Mouse (Mus musculus) small intestine, adult 2 months (tissue): ENCODE results near the gene Socs3. TPM values are rescaled to one million over a fixed set of nuclear protein-coding genes. Genes with fewer than 3 reads are reported as not detected.

Source experiments
- H3K27ac ChIP-seq: fragments of 200-500 bp; 2 replicates; pipeline ENCODE4 v1.5.1; 2012; ENCODE audit warnings: low read depth, low read length, control low read depth, inconsistent platforms; ENCODE audit not compliant: insufficient read depth
- H3K27me3 ChIP-seq: fragments of 200-500 bp; 2 replicates; pipeline ENCODE4 v1.6.1; 2012; ENCODE audit warnings: mild to moderate bottlenecking, moderate library complexity, low read length, inconsistent platforms; ENCODE audit not compliant: control insufficient read depth, insufficient read depth
- H3K36me3 ChIP-seq: fragments of 200-500 bp; 2 replicates; pipeline ENCODE4 v1.6.1; 2012; ENCODE audit warnings: mild to moderate bottlenecking, low read length, control low read depth, inconsistent platforms; ENCODE audit not compliant: control insufficient read depth, insufficient read depth
- H3K4me1 ChIP-seq: fragments of 200-500 bp; 2 replicates; pipeline ENCODE4 v1.6.1; 2012; ENCODE audit warnings: low read length, inconsistent platforms, mixed read lengths; ENCODE audit not compliant: control insufficient read depth, insufficient read depth, insufficient read length
- H3K4me3 ChIP-seq: fragments of 200-500 bp; 2 replicates; pipeline ENCODE4 v1.5.1; 2012; ENCODE audit warnings: low read depth, mild to moderate bottlenecking, control low read depth, inconsistent platforms, low read length, moderate library complexity
- CTCF ChIP-seq: fragments of 200-500 bp; IDR thresholded peaks from 2 replicates; pipeline ENCODE4 v1.5.1; 2012; ENCODE audit warnings: low read depth, mild to moderate bottlenecking, control low read depth, inconsistent platforms, low read length, moderate library complexity, mixed read lengths; ENCODE audit not compliant: insufficient replicate concordance, insufficient read length; ENCODE audit errors: extremely low read depth
- POLR2A ChIP-seq: fragments of 200-500 bp; IDR thresholded peaks from 2 replicates; pipeline ENCODE4 v1.6.1; 2012; ENCODE audit warnings: low read depth, mild to moderate bottlenecking, control low read depth, inconsistent platforms, low read length, moderate library complexity
- WGBS: fragments of 180-500 bp; shearing (Covaris S2); methylation state at CpG from one replicate; pipeline ENCODE4 v1.1.7; 2018; 5-methylcytosine and 5-hydroxymethylcytosine counted together
- polyA plus RNA-seq: library from polyadenylated mRNA; depleted of rRNA; stranded (reverse); fragments of >200 nt; gene quantifications from 2 replicates; pipeline ENCODE4 v1.2.3, GENCODE M21; 2012

Socs3 gene
- polyA plus RNA-seq, 1 experiment: 47.2 TPM

DNA sequence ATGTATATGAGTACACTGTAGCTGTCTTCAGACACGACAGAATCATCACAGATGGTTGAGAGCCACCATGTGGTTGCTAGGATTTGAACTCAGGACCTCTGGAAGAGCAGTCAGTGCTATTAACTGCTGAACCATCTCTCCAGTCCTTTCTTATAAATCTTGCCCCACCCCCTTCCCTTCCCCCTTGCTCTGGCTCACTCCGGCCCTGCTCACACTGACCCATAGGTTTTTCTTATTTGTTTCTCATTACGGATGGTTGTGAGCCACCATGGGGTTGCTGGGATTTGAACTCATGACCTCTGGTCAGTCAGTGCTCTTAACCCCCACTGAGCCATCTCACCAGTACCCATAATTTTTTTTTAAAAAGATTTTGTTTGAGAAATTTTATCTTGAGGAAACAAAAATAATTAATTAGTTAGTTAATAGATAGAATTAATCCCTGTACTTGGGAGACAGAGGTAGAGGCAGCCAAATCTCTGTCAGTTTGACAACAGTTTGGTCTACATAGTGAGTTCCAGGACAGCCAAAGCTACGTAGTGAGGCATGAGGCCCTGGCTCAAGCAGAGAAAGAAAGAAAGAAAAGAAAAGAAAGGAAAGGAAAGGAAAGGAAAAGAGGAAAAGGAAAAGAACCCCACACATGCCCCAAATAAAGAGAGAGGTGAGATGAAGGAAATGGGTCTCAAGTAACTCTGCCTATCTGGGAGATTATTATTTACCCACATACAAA lies 30.7 kb downstream of the Socs3 start:
- Histone ChIP-seq H3K4me1 (peaks cover 31% of the 10 kb centered on the region), H3K27ac (no peak overlapping the region; the same call in 1 of the 2 replicates), H3K4me3 (no peak overlapping the region), H3K36me3 (no peaks in the 10 kb centered on the region), H3K27me3 (no peaks in the 10 kb centered on the region)
- no peak for TF ChIP-seq CTCF
- no peak for TF ChIP-seq POLR2A
- WGBS: 64% methylated on average over 4 of the region's 4 CpGs

- Histone ChIP-seq H3K4me3 (no peak overlapping the region), H3K4me1 (peaks cover 42% of the 10 kb centered on the region), H3K27me3 (no peaks in the 10 kb centered on the region), H3K27ac (peak overlapping the region; percentile 66), H3K36me3 (no peaks in the 10 kb centered on the region)
- WGBS: 11% methylated on average over 8 of the region's 8 CpGs
- TF ChIP-seq CTCF: no peak
- TF ChIP-seq POLR2A: no peak
Observed at GRCm38 (mm10) chr11:117936202-117936601, 33.6 kb downstream of the Socs3 start.

DNA sequence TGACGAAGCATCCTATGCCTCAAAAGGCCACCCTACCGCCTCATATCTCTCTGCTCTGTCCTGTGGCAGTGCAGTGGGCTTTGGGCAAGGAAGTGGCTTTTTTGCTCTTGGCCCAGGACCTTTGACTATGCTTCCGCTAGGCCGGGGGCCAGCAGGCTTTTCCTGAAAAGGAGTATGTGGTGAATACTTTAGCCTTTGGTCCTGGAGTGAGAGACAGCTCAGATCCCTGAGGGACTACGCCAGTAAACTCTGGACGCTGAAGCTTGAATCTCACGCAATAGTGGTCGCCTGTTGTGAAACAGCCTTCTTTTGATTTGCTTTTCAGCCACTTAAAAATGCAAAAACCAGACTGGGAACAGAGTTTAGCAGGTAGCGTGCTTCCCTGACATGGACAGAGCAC lies 34.2 kb downstream of the Socs3 start:
- peaks cover 47% of the 10 kb centered on the region for H3K4me1 ChIP-seq
- no peak for TF ChIP-seq POLR2A
- TF ChIP-seq CTCF: no peak
- no peak overlapping the region for H3K4me3 ChIP-seq
- H3K36me3 ChIP-seq: no peaks in the 10 kb centered on the region
- 0 out of 2 replicates have a peak, but pooled peaks cover 2% of the 10 kb centered on the region for H3K27me3 ChIP-seq
- WGBS: 41% methylated on average over 9 of the region's 9 CpGs
- peak overlapping the region; percentile 66 for H3K27ac ChIP-seq

DNA sequence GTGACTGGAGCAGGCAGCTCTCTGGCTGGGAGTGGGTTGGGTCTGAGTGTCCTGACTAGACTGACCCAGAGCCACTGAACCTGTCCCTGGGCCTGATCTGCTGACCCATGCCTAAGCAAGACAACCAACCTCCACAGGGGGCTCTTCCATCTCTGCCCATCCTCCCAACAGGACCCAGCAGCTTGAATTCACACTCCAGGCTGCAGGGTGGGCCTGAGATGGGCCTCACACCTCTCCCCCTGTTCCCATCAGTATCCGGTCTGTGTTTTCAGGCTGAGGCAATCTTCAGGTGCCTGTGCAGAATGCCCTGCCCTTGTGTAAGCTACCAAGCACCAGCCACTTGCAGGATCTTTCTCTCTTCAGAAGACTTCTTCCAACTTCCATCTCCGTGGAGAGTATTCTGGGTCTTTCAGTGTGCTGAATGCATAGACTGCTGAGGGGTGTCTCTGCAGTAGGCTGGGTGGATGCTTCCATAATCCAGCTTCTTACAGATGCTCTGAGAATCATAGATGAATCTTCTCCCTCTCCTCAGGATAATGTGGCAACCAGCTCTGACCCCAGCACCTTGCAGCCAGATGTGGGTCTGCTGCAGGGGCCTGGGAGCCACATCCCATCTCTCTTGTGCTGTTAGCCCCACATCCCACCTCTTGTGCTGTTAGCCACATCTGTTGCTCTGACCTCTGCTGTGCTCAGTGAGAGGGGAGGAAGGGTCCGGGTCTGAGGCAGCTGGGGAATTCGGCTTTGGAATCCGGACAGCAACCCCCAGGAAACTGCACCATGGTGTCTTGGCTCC lies 35.1 kb downstream of the Socs3 start:
- Histone ChIP-seq H3K4me1 (peaks cover 47% of the 10 kb centered on the region), H3K27ac (peak overlapping the region; percentile 61), H3K4me3 (no peak overlapping the region), H3K36me3 (no peaks in the 10 kb centered on the region), H3K27me3 (0 out of 2 replicates have a peak, but pooled peaks cover 4% of the 10 kb centered on the region)
- 75% methylated on average over 5 of the region's 5 CpGs for WGBS
- TF ChIP-seq POLR2A (no peak), CTCF (no peak)

- H3K27me3 ChIP-seq: 0 out of 2 replicates have a peak, but pooled peaks cover 4% of the 10 kb centered on the region
- peaks cover 47% of the 10 kb centered on the region for H3K4me1 ChIP-seq
- H3K36me3 ChIP-seq: no peaks in the 10 kb centered on the region
- H3K27ac ChIP-seq: peak overlapping the region; percentile 61
- no peak overlapping the region for H3K4me3 ChIP-seq
- no peak for TF ChIP-seq CTCF
- peak; percentile 45; the same call in 1 of the 2 replicates for TF ChIP-seq POLR2A
- 22% methylated on average over 2 of the region's 2 CpGs for WGBS
Observed at GRCm38 (mm10) chr11:117934168-117934567, 35.7 kb downstream of the Socs3 start.

DNA sequence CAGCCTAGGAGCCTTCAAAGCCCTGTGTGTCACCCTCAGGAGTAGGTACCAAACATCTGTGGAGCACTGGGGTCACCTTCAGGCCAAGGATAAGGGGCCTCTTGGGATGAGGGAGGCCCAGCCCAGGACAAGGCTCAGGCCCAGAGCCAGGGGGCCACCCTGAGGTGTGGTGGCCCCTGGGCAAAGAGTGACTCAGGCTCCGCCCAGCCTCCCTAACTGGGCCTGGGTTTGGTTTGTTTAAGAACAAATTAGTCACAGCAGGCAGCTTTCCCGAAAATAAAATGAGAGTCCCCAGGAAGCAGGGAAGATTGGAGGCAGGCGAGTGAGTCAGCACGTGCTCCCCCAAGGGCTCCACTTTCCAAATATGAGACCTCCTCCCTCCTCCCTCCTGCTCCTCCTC lies 37.7 kb downstream of the Socs3 start:
- TF ChIP-seq POLR2A (no peak), CTCF (no peak)
- 0 out of 2 replicates have a peak, but pooled peaks cover 4% of the 10 kb centered on the region for H3K27me3 ChIP-seq
- H3K4me3 ChIP-seq: no peak overlapping the region
- H3K27ac ChIP-seq: peak overlapping the region; percentile 69
- peaks cover 47% of the 10 kb centered on the region for H3K4me1 ChIP-seq
- no peaks in the 10 kb centered on the region for H3K36me3 ChIP-seq
- WGBS: 17% methylated on average over 4 of the region's 4 CpGs

- TF ChIP-seq CTCF: no peak
- no peak for TF ChIP-seq POLR2A
- WGBS: 72% methylated on average over 6 of the region's 6 CpGs
- Histone ChIP-seq H3K36me3 (no peaks in the 10 kb centered on the region), H3K27ac (peak overlapping the region; percentile 69), H3K27me3 (0 out of 2 replicates have a peak, but pooled peaks cover 4% of the 10 kb centered on the region), H3K4me1 (peaks cover 45% of the 10 kb centered on the region), H3K4me3 (no peak overlapping the region)
Observed at GRCm38 (mm10) chr11:117931576-117931975, 38.3 kb downstream of the Socs3 start.
